Mouse (Mus musculus) liver, adult 2 months (tissue): ENCODE data around the gene Cd28. TPM values are rescaled to one million over a fixed set of nuclear protein-coding genes. Genes with fewer than 3 reads are reported as not detected.

Experiments
- DNase-seq: peaks from one replicate; pipeline ENCODE4 v3.0.0-alpha.2; 2011; ENCODE audit warnings: low read depth, low spot score; ENCODE audit errors: extremely low read depth
- H3K27ac ChIP-seq: fragments of 200-500 bp; replicated peaks from 2 replicates; pipeline ENCODE4 v1.5.1; 2012; ENCODE audit warnings: low read depth, mild to moderate bottlenecking, control low read depth, inconsistent platforms, low read length; ENCODE audit not compliant: insufficient read depth
- H3K27me3 ChIP-seq: fragments of 200-500 bp; 2 replicates; pipeline ENCODE4 v1.6.1; 2012; ENCODE audit warnings: mild to moderate bottlenecking, moderate library complexity, low read length, inconsistent platforms; ENCODE audit not compliant: control insufficient read depth, insufficient read depth
- H3K36me3 ChIP-seq: fragments of 200-500 bp; 2 replicates; pipeline ENCODE4 v1.6.1; 2012; ENCODE audit warnings: low read length, inconsistent platforms; ENCODE audit not compliant: control insufficient read depth, insufficient read depth
- H3K4me1 ChIP-seq: fragments of 200-500 bp; 2 replicates; pipeline ENCODE4 v1.6.1; 2011; ENCODE audit warnings: low read length; ENCODE audit not compliant: control insufficient read depth, insufficient read depth
- H3K4me3 ChIP-seq: fragments of 200-500 bp; 2 replicates; pipeline ENCODE4 v1.5.1; 2011; ENCODE audit warnings: low read depth, mild to moderate bottlenecking, control low read depth, low read length, moderate library complexity; ENCODE audit not compliant: insufficient read depth
- H3K79me2 ChIP-seq: fragments of 200-500 bp; 2 replicates; pipeline ENCODE4 v1.6.1; 2012; ENCODE audit warnings: inconsistent platforms, mild to moderate bottlenecking, low read length, moderate library complexity; ENCODE audit not compliant: control insufficient read depth, insufficient read depth
- H3K9ac ChIP-seq: fragments of 200-500 bp; 2 replicates; pipeline ENCODE4 v1.6.1; 2012; ENCODE audit warnings: low read depth, mild to moderate bottlenecking, control low read depth, inconsistent platforms, low read length
- CTCF ChIP-seq: fragments of 200-500 bp; IDR thresholded peaks from 2 replicates; pipeline ENCODE4 v1.5.1; 2011; ENCODE audit warnings: low read depth, low read length, control low read depth
- POLR2A ChIP-seq: fragments of 200-500 bp; IDR thresholded peaks from 2 replicates; pipeline ENCODE4 v1.6.1; 2011; ENCODE audit warnings: low read length, control low read depth; ENCODE audit not compliant: insufficient read depth; ENCODE audit errors: extremely low read depth
- WGBS: fragments of 180-500 bp; shearing (Covaris S2); methylation state at CpG from one replicate; pipeline ENCODE4 v1.1.7; 2018; 5-methylcytosine and 5-hydroxymethylcytosine counted together
- polyA plus RNA-seq: library from polyadenylated mRNA; depleted of rRNA; stranded (reverse); fragments of >200 nt; gene quantifications from 2 replicates; pipeline ENCODE4 v1.2.3, GENCODE M21; 2012
- total RNA-seq: library from RNA; depleted of rRNA; stranded (reverse); fragments of >200 nt; gene quantifications from 2 replicates; pipeline ENCODE4 v1.2.3, GENCODE M21; 2014

Cd28 gene
- total and polyA plus RNA-seq, 2 experiments, result 0.06 to 0.28 TPM

GRCm38 (mm10) chr1:60760475-60760874 is 43.9 kb downstream of the Cd28 start:
- Histone ChIP-seq H3K4me1 (no peaks in the 10 kb centered on the region), H3K27ac (no peak overlapping the region), H3K79me2 (no peaks in the 10 kb centered on the region), H3K4me3 (no peak overlapping the region), H3K9ac (no peak overlapping the region), H3K36me3 (no peaks in the 10 kb centered on the region), H3K27me3 (no peaks in the 10 kb centered on the region)
- 97% methylated on average over 3 of the region's 3 CpGs for WGBS
- DNase-seq, result no peak
- no peak for TF ChIP-seq CTCF
- TF ChIP-seq POLR2A, result no peak

DNA sequence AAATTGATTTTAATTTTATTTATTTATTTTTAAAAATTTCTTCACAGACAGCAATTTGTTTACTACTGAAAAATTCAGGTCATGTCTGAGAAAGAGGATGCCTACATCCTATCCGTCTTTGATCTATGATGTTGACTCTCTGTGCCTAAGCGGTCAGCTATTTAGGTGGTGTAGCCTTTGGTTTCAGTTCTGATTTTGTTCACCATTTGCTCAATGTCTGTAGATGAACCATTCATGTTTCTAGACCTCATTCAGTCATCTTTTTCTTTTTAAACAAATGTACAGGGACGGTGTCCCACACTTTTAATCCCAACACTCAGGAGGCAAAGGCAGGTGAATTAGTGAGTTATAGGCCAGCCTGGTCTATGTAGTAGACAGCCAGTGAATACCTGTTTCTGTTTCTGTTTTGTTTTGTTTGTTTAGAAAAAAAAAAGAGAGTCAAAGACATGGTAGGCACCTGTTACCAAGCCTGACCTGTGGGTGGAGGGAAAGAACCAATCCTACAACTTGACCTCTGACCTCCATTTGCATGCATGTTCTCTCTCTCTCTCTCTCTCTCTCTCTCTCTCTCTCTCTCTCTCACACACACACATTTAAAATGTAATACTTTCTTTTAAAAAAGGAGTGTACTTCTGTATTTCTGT is 45.0 kb downstream of the Cd28 start:
- Histone ChIP-seq H3K36me3 (no peaks in the 10 kb centered on the region), H3K4me3 (no peak overlapping the region), H3K79me2 (no peaks in the 10 kb centered on the region), H3K27me3 (no peaks in the 10 kb centered on the region), H3K9ac (no peak overlapping the region), H3K27ac (no peak overlapping the region), H3K4me1 (no peaks in the 10 kb centered on the region)
- no peak for TF ChIP-seq CTCF
- no peak for TF ChIP-seq POLR2A
- peak; percentile 28 for DNase-seq
- WGBS, result 97% methylated on average over 3 of the region's 3 CpGs

DNA sequence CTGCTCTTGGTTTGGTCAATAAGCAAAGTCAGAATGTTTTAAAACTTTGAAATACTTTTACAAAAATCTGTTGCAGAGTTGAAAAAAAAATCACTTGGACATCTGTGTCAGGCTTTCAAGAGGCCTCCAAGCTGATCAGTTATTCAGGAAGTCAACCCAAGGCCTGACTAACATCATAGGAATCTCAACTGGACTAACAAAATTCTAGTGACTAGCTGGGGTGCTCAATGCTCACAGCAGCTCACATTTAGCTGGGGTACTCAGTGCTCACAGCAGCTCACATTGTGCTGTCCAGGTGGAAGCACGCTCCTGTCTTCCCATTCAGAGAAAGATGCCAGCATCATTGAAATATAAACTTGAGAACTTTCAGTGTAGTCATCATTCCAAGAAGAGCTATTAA is 45.9 kb downstream of the Cd28 start:
- no peaks in the 10 kb centered on the region for H3K36me3 ChIP-seq

GRCm38 (mm10) chr1:60762916-60763315 is 46.3 kb downstream of the Cd28 start:
- no peak for DNase-seq
- no peaks in the 10 kb centered on the region for H3K4me1 ChIP-seq
- H3K27ac ChIP-seq, result no peak overlapping the region
- H3K36me3 ChIP-seq, result no peaks in the 10 kb centered on the region
- no peak overlapping the region for H3K9ac ChIP-seq
- TF ChIP-seq CTCF, result no peak
- no peak for TF ChIP-seq POLR2A
- 94% methylated on average over 20 of the region's 20 CpGs for WGBS
- H3K79me2 ChIP-seq, result no peaks in the 10 kb centered on the region
- H3K27me3 ChIP-seq, result no peaks in the 10 kb centered on the region
- H3K4me3 ChIP-seq, result no peak overlapping the region

More for the DNA sequence above, 45.9 kb downstream of the Cd28 start:
- no peaks in the 10 kb centered on the region for H3K27me3 ChIP-seq
- H3K4me3 ChIP-seq, result no peak overlapping the region
- H3K27ac ChIP-seq, result no peak overlapping the region
- no peak overlapping the region for H3K9ac ChIP-seq
- no peaks in the 10 kb centered on the region for H3K4me1 ChIP-seq
- no peak for TF ChIP-seq CTCF
- H3K79me2 ChIP-seq, result no peaks in the 10 kb centered on the region
- DNase-seq, result no peak
- WGBS, result 94% methylated on average over 1 of the region's 1 CpGs

DNA sequence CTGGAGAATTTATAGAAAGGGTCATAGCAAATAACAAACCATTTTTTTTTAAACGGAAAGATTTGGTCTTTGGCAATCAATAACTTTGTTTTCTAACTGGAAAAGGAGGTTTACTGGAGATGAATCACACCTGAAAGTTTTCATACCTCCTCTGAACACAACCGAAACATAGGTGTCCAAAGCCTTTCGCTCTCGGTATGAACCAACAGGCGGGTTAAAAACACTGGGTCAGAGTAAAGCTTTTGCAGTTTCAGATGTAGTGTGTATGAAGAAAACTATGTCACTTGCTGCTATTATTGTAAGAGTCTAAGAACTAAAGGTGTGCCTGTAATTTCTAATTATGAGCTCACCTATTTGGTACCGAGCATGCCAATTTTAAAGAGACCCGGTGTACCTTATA is 55.2 kb downstream of the Cd28 start:
- Histone ChIP-seq H3K36me3 (no peaks in the 10 kb centered on the region), H3K9ac (no peak overlapping the region), H3K4me3 (no peak overlapping the region), H3K27ac (no peak overlapping the region), H3K27me3 (no peaks in the 10 kb centered on the region), H3K79me2 (no peaks in the 10 kb centered on the region), H3K4me1 (no peaks in the 10 kb centered on the region)
- TF ChIP-seq POLR2A (no peak), CTCF (no peak)
- WGBS, result 86% methylated on average over 7 of the region's 7 CpGs
- no peak for DNase-seq

GRCm38 (mm10) chr1:60773231-60773630 is 56.6 kb downstream of the Cd28 start:
- H3K27ac ChIP-seq, result no peak overlapping the region
- 89% methylated on average over 3 of the region's 3 CpGs for WGBS
- H3K79me2 ChIP-seq, result no peaks in the 10 kb centered on the region
- no peak overlapping the region for H3K4me3 ChIP-seq
- DNase-seq, result no peak
- no peak overlapping the region for H3K9ac ChIP-seq
- TF ChIP-seq POLR2A, result no peak
- TF ChIP-seq CTCF, result no peak
- no peaks in the 10 kb centered on the region for H3K36me3 ChIP-seq
- no peaks in the 10 kb centered on the region for H3K27me3 ChIP-seq
- no peaks in the 10 kb centered on the region for H3K4me1 ChIP-seq
